Mouse (Mus musculus): ENCODE results near the gene Gfpt2.

DNA sequence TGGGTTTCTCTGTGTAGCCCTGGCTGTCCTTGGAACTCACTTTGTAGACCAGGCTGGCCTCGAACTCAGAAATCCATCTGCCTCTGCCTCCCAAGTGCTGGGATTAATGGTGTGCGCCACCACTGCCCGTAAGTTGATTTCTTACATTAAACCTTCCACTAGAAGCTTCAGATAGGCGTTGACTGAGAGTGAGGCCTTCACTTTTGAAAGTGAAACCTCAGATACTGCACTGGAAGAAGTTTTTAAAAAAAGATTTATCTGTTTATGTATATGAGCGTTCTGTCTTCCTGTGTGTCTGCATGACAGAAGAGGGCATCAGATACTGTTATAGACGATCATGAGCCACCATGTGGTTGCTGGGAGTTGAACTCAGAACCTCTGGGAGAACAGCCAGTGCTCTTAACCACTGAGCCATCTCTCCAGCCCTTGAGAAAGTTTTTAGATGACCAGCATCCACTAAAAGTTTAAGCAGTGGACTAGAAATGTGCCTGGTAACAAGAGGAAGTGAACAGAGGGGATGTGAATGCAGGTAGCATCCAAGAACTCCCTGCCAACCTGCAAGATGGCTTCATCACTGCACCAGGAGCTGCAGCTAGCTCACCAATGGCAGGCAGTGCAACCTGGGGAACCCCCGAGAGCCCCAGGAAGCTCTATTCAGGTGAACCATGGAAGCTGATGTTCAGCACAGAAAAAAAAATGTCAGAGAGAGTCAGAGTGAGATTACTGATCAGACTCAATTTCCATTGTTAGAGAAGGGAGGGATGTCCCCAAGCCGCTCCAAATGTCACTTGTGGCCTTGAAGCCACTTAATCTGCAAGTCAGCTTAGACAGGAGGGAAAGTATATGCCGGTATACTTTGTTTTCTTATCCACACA, 23.1 kb upstream of the Gfpt2 start:
- TF ChIP-seq CTCF (IDR thresholded peaks at IDR 0.05; ENCODE audit: borderline replicate concordance, extremely low read depth, insufficient read depth, insufficient read length) (no peak), POLR2A (IDR thresholded peaks at IDR 0.05; ENCODE audit: borderline replicate concordance, extremely low read depth, insufficient read depth, insufficient read length, poor library complexity, severe bottlenecking) (no peak)
